Mouse (Mus musculus): ENCODE measurements around the gene Baiap2.
A peak's percentile ranks its signal among the peaks of the same experiment; 100 is the strongest.

- TF ChIP-seq CTCF (conservative IDR thresholded peaks at IDR 0.05 in 1 of 2, IDR thresholded peaks at IDR 0.05 in 1 of 2; ENCODE audit: low read depth in 2 of 2, low read length in 2 of 2) (no peak), MAX (IDR thresholded peaks at IDR 0.05; ENCODE audit: low read length) (no peak), TBP (conservative IDR thresholded peaks at IDR 0.05; ENCODE audit: low read depth, low read length) (0 out of 2 replicates have a peak, but pooled peaks have one; percentile 59), GABPA (IDR thresholded peaks at IDR 0.05; ENCODE audit: insufficient replicate concordance, low read depth, low read length) (no peak), POLR2A (IDR thresholded peaks at IDR 0.05; ENCODE audit: low read depth, low read length) (no peak)
Measured at GRCm38 (mm10) chr11:120019542-120020440, 77.2 kb downstream of the Baiap2 start.

Data from CH12.LX (cell line).